Mouse (Mus musculus) CD8-positive naive resting alpha-beta T cell, adult 2 months (primary cell): Measurements from ENCODE around the gene Guca1b.

ENCODE experiments used
- DNase-seq, 2 experiments: peaks; one replicate each; pipeline ENCODE4 v3.0.0; 2022; ENCODE audit warnings: low read depth in 2 of 2, low spot score in 2 of 2

The Guca1b gene

GRCm38 (mm10) chr17:47385145-47385544 lies at the start of gene Guca1b:
Gene Guca1b (plus strand): TSS chr17:47385393.
- no peak for DNase-seq

DNA sequence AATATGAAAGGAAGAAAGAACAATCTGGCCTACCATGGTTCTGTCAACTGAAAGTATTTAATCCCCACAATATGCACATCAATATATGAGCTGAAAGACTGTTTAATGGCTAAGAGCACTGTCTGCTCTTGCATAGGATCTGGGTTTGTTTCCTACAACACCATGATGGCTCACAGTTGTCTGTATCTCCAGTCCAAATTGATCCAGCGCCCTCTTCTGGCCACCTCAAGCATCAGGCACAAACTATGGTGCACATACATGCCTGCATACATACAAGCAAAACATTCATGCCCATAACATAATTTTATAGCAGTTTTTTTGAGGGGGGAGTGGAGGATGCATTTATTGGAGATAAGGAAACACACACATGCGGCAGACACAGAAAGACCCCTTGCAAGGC lies 42.1 kb upstream of the Guca1b start:
- DNase-seq, result no peak

GRCm38 (mm10) chr17:47349721-47350319 lies 35.4 kb upstream of the Guca1b start:
- DNase-seq, result no peak

- DNase-seq, result peak; percentile 35 to 55
Measured at GRCm38 (mm10) chr17:47359964-47360363, 25.2 kb upstream of the Guca1b start.

- no peak for DNase-seq
Measured at GRCm38 (mm10) chr17:47361343-47361742, 23.9 kb upstream of the Guca1b start.

- peak; percentile 76 to 80 for DNase-seq
Measured at GRCm38 (mm10) chr17:47368401-47369086, 16.6 kb upstream of the Guca1b start, which contains the start of gene Mrps10. Gene Mrps10 (plus strand): TSS chr17:47368887.

DNA sequence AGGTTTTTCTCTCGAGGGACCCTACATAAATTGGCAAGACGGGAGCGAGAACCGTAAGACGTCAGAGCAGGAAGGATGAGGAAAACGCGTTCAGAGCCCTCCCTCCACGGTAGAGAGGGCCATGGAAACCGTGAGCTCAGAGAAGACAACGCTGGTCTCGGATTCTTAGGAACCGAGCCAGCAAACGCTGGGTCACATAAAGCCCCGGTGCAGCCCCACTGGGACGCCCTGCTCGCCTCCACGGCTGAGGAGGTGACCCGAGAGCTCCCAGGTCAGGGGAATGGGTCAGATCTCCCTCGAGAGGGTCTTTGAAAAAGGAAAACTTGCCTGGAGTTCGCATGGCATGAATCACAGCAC lies 16.1 kb upstream of the Guca1b start:
- no peak for DNase-seq

DNA sequence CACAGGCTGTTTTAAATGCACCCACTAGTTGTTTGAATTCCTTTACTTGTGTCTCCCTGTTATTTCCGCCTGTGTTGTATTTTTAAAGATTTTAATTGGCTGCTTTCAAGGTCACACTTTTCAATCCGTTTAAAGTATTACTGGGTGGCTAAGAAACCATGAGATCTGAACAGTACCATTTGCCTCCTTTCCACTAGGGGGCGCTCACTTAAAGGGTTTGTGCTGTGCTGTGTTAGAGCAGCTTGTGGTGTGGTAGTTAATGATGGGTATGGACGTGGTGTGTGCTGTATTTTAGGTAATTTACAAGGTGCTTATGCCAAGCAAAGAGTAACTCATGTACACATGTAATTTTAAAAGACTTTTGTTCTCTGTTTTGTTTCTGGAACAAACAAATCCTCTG lies 13.7 kb upstream of the Guca1b start:
- peak; percentile 58 to 73 for DNase-seq

GRCm38 (mm10) chr17:47373991-47374390 lies 11.2 kb upstream of the Guca1b start:
- no peak for DNase-seq

DNA sequence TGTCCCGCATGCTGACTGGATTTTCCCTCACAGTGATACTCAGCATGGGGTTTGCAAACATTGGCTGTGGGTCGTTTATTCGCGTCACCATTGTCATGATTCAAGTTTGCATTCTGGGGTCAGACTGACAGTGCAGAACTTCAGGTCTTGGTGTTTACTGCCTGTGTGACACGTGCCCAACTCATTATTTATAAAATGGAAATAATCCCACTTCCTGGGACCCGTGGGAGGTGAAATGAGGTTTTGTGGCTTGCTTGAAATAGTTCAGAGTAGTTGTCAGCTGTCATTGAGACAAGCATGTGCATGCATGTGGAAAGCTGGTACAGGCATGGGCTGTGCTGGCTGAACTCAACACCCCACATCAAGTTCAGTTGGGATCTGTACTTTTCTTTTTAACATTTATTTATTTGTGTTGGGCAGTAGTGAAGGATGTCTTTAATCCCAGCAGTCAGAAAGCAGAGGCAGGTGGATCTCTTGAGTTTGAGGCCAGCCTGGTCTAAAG lies 8.4 kb upstream of the Guca1b start:
- DNase-seq, result no peak

- no peak for DNase-seq
Measured at GRCm38 (mm10) chr17:47378133-47378532, 7.1 kb upstream of the Guca1b start.

- DNase-seq, result no peak
Measured at GRCm38 (mm10) chr17:47381917-47382316, 3.3 kb upstream of the Guca1b start.

GRCm38 (mm10) chr17:47383266-47383665 lies 1.9 kb upstream of the Guca1b start:
- DNase-seq, result no peak

- no peak for DNase-seq
Measured at GRCm38 (mm10) chr17:47384064-47384463, 1.1 kb upstream of the Guca1b start.

DNA sequence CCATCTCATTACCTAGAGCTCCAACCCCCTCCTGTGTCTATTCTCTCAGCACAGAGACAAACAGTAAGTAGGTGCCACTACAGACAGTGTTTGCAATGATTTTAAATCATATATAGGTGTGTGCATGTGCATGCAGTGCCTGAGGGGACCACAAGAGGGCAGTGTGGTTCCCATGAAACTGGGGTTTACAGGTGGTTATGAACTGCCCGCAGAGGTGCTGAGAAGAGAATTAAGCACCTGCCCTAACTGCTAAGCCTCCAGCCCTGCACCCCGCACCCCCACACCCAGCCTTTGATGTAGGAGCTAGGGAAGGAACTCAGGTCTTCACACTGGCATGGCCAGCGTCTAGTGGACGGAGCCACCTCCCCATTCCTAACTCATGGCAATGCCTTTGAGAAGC lies 1.5 kb downstream of the Guca1b start:
- DNase-seq, result peak; percentile 57

DNA sequence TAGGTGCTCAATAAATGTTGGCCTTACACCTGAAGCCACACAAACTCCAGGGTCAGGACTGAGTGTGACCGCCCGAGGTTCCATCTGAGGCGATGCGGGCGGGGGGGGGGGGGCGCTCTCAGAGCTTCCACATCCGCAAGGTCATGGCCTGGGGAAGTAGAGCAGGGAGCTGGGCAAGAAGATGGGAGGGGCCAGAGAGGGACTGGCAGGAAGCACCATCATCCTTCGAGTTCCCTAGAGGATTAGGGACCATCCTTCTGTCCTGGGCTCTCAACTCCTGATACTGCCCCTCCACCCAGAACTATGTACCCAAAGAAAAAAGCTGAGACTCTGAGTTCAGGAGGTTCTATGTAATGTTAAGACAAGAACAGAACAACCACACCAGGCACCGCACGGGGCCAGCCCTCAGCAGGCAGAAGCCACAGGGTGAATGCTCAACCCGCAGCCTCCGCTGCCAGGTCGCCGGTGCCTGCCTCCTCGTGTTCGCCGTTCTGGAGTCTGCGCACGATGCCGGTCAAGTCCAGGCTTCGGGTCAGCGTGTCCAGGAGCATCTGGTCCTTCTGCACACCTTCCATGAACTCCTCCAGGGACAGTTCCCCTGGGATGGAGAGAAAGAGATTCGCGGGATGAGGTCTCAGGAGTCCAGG lies 9.2 kb downstream of the Guca1b start:
- DNase-seq, result peak in 1 of 2 experiments; percentile 12

DNA sequence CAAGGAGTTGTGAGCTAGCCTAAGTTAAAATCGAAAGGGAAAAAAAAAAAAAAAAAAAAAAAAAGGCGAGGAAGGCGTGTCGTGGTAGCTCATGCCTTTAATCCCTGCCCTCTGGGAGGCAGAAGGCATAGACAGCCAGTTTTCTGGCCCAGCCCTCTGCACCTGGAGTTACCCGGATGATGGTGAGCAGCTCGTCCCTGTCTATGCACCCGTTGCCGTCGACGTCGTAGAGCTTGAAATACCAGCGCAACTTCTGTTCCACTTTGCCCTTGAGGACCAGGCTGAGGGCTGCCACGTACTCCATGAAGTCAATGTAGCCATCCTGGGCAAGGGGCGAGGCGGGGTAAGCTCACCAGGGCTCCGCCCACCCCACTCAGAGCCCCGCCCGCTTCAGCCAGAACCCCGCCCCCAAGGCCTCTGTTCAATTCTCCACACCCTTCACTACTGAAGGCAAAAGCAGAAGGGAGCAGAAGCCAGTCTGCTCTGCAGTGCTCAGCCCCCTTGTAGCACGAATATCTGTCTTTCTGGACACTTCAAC lies 10.3 kb downstream of the Guca1b start:
- peak; percentile 7 to 25 for DNase-seq

GRCm38 (mm10) chr17:47399091-47399490 lies 13.9 kb downstream of the Guca1b start:
- no peak for DNase-seq

- no peak for DNase-seq
Measured at GRCm38 (mm10) chr17:47400451-47400850, 15.3 kb downstream of the Guca1b start, which contains the start of gene Guca1a. Gene Guca1a (minus strand): TSS chr17:47400584.

DNA sequence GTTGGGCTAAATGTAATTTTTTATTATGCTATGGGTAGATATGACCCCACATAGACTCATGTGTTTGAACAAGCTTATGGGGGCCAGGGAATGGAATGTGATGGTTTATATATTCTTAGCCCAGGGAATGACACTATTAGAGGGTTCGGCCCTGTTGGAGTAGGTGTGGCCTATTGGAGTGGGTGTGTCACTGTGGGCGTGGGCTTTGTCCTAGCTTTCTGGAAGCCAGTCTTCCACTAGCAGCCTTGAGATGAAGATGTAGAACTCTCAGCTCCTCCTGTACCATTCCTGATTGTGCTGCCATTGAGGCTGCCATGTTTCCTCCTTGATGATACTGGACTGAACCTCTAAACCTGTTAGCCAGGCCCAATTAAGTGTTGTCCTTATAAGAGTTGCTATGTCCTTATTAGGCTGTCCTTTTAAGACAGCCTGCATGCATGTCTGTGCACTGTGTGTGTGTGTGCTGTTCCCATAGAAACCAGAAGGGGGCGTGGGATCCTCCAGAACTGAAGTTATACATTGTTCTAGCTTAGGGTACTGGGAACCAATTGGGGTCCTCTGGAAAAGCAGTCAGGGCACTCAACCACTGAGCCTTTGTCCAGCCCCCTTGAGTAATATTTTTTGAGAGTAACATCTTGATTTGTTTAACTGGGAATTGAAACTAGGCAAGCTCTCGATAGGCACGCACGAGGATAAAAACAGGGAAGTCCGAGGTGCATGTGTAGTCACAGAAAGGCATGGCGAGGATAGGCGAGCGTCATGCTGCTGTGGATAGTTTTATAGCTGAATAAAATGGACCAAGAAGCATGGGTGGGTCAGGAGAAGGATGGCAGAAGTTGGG lies 22.7 kb downstream of the Guca1b start:
- no peak for DNase-seq

GRCm38 (mm10) chr17:47408558-47408898 lies 23.3 kb downstream of the Guca1b start:
- peak; percentile 58 to 64 for DNase-seq
